Mouse (Mus musculus): ENCODE data around the gene Vmn1r230. TPM values are rescaled to one million over a fixed set of nuclear protein-coding genes. Genes with fewer than 3 reads are reported as not detected.

Vmn1r230 gene
- polyA plus RNA-seq (2014; fragmentation: Nextera tagmentation; extraction: Ambion mirVana) = not detected in 2 replicates

DNA sequence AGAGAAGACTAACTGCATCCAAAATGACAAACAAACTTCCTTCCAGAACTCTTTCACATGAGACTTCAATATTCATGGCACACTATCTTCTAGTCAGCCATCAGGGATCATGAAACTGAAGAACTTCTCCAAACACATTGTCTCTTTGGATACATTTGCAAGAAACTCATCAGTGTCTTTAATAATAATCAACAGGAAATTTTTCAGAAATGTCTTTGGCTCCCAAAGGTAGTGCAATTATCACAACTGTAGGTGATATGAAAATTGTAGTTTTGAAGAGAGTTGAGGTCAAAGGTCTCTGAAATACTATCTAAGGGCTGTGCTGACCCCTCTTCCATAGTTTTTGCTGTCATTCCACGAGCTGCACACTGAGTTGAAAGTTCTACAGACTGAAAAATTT lies at the start of gene Vmn1r230:
Gene Vmn1r230 (plus strand): TSS at position 301 of the 400 bp plus-strand sequence.
- no peak within 1 kb of the TSS for H3K27ac ChIP-seq (replicated peaks; ENCODE audit: low read depth, low read length)
- H3K4me2 ChIP-seq (ENCODE audit: low read depth, severe bottlenecking) = no peak within 1 kb of the TSS
- DNase-seq (ENCODE audit: low spot score) = no peak
- no peak within 1 kb of the TSS for H3K4me3 ChIP-seq (ENCODE audit: low read depth, low read length)
- WGBS = 12% methylated on average over 1 of the region's 1 CpGs
- ATAC-seq (ENCODE audit: insufficient number of reproducible peaks, low FRiP score, low TSS enrichment, low read depth) = no peak
- no peaks in the 10 kb centered on the region for H3K36me3 ChIP-seq (ENCODE audit: control insufficient read depth, insufficient read depth, low read length)
- H3K4me1 ChIP-seq (ENCODE audit: control insufficient read depth, insufficient read depth, low read length) = no peaks in the 10 kb centered on the region
- peaks cover under 1% of the 10 kb centered on the region; the same call in 1 of the 2 replicates for H3K9me3 ChIP-seq (ENCODE audit: control insufficient read depth, low read length)
- H3K9ac ChIP-seq (ENCODE audit: low read length) = no peak within 1 kb of the TSS
- H3K27me3 ChIP-seq (ENCODE audit: control insufficient read depth, insufficient read depth, low read length) = no peaks in the 10 kb centered on the region

DNA sequence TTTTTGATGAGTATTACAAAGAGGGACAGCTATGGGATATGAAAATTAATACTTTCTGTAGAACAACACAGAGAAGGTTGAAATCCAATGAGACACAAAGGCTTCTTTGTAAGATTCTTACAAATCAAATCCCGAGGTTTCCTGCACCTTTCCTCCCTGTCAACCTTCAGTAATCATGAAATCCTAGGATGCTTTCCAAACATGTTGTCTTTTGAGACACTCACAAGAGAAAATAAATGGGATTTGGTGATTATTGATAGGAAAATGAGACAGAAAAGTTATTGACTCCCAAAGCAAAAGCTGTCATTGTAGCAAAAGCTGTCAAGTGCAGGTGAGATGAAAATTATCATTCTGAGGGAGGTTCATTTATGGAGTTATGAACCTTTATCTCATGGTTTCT lies 29.0 kb upstream of the Vmn1r230 start, which contains the start of gene Vmn1r229:
Gene Vmn1r229 (plus strand): TSS at position 301 of the 400 bp plus-strand sequence.
- H3K27me3 ChIP-seq (ENCODE audit: control insufficient read depth, insufficient read depth, low read length) = no peaks in the 10 kb centered on the region
- WGBS = 51% methylated on average over 1 of the region's 1 CpGs
- no peak for ATAC-seq (ENCODE audit: insufficient number of reproducible peaks, low FRiP score, low TSS enrichment, low read depth)
- no peak within 1 kb of the TSS for H3K4me2 ChIP-seq (ENCODE audit: low read depth, severe bottlenecking)
- no peaks in the 10 kb centered on the region for H3K9me3 ChIP-seq (ENCODE audit: control insufficient read depth, low read length)
- DNase-seq (ENCODE audit: low spot score) = no peak
- H3K9ac ChIP-seq (ENCODE audit: low read length) = no peak within 1 kb of the TSS
- no peak within 1 kb of the TSS for H3K4me3 ChIP-seq (ENCODE audit: low read depth, low read length)
- no peaks in the 10 kb centered on the region for H3K4me1 ChIP-seq (ENCODE audit: control insufficient read depth, insufficient read depth, low read length)
- no peak within 1 kb of the TSS for H3K27ac ChIP-seq (replicated peaks; ENCODE audit: low read depth, low read length)
- H3K36me3 ChIP-seq (ENCODE audit: control insufficient read depth, insufficient read depth, low read length) = no peaks in the 10 kb centered on the region

Other genes with a start within 250 kb of the Vmn1r230 start
- gene Vmn2r110, start 244.0 kb upstream of the Vmn1r230 start, polyA plus RNA-seq (2014; fragmentation: Nextera tagmentation; extraction: Ambion mirVana) = 0.04 and 0.06 TPM in 2 replicates
- not detected in 2 replicates for gene Fpr-rs3, start 215.6 kb upstream of the Vmn1r230 start, polyA plus RNA-seq (2014; fragmentation: Nextera tagmentation; extraction: Ambion mirVana)
- not detected in 2 replicates for gene Vmn1r226, start 157.6 kb upstream of the Vmn1r230 start, polyA plus RNA-seq (2014; fragmentation: Nextera tagmentation; extraction: Ambion mirVana)
- not detected in 2 replicates for gene Vmn1r227, start 110.6 kb upstream of the Vmn1r230 start, polyA plus RNA-seq (2014; fragmentation: Nextera tagmentation; extraction: Ambion mirVana)
- not detected in 2 replicates for gene Vmn1r228, start 54.3 kb upstream of the Vmn1r230 start, polyA plus RNA-seq (2014; fragmentation: Nextera tagmentation; extraction: Ambion mirVana)
- gene Vmn1r229, start 28.9 kb upstream of the Vmn1r230 start, polyA plus RNA-seq (2014; fragmentation: Nextera tagmentation; extraction: Ambion mirVana) = 0.01 TPM in 1 of 2 replicates, not detected in the other
- gene Vmn1r231, start 64.6 kb downstream of the Vmn1r230 start, polyA plus RNA-seq (2014; fragmentation: Nextera tagmentation; extraction: Ambion mirVana) = not detected in 2 replicates
- not detected in 2 replicates for gene Vmn1r232, start 79.3 kb downstream of the Vmn1r230 start, polyA plus RNA-seq (2014; fragmentation: Nextera tagmentation; extraction: Ambion mirVana)
- gene Ppp2r1a, start 104.9 kb downstream of the Vmn1r230 start, polyA plus RNA-seq (2014; fragmentation: Nextera tagmentation; extraction: Ambion mirVana) = 431 TPM in 2 replicates
- gene Vmn1r233, start 156.0 kb downstream of the Vmn1r230 start, polyA plus RNA-seq (2014; fragmentation: Nextera tagmentation; extraction: Ambion mirVana) = not detected in 2 replicates
- 20.2 and 22.4 TPM in 2 replicates for gene Zfp160, start 168.5 kb downstream of the Vmn1r230 start, polyA plus RNA-seq (2014; fragmentation: Nextera tagmentation; extraction: Ambion mirVana)

All from limb, embryonic 11.5 days (tissue).